Mouse (Mus musculus): ENCODE measurements around the gene Il21r. TPM values are rescaled to one million over a fixed set of nuclear protein-coding genes. Genes with fewer than 3 reads are reported as not detected.

Gene Il21r
- total RNA-seq, 2 experiments from 2014 or later, result 0.40 to 0.74 TPM

DNA sequence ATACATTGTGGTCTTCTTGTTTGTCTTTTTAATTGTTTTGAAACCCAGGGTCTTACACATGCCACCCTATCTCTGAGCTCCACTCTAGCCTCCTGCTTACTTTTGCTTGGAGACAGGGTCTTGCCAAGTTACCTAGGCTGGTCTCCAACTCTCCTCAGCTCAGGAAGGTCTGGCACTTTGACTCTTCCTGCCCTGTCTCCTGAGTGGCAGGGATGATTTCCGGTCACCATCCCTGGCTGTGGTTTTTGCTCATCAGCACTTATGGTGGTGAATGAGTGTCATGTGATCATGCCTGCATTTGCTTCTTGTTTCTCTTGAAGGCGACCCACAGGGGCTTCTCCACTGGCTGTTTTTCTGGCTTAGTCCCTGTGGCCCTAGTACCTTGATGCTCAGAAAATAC lies 29.4 kb upstream of the Il21r start:
- DNase-seq (ENCODE audit: low spot score in 2 of 2), result no peak

DNA sequence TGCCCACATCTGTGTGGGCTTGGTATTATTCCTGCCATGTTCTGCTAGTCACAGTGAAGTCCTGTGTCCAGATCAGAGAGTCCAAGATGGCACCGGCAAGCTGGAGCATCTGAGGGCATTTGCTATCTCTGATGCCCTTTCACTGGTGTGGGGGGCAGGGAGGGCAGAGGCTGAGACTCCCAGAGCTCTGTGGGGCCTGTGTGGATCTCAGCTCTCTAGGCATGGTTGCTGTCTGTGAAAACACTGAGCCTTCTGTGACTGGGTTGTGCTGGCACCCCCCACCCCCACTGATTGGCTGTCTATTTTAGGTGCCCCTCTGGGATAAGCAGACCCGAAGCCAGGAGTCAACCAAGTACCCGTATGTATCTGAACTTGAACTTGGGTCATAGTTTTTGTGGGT lies 28.4 kb upstream of the Il21r start:
- no peak for DNase-seq (ENCODE audit: low spot score in 2 of 2)

DNA sequence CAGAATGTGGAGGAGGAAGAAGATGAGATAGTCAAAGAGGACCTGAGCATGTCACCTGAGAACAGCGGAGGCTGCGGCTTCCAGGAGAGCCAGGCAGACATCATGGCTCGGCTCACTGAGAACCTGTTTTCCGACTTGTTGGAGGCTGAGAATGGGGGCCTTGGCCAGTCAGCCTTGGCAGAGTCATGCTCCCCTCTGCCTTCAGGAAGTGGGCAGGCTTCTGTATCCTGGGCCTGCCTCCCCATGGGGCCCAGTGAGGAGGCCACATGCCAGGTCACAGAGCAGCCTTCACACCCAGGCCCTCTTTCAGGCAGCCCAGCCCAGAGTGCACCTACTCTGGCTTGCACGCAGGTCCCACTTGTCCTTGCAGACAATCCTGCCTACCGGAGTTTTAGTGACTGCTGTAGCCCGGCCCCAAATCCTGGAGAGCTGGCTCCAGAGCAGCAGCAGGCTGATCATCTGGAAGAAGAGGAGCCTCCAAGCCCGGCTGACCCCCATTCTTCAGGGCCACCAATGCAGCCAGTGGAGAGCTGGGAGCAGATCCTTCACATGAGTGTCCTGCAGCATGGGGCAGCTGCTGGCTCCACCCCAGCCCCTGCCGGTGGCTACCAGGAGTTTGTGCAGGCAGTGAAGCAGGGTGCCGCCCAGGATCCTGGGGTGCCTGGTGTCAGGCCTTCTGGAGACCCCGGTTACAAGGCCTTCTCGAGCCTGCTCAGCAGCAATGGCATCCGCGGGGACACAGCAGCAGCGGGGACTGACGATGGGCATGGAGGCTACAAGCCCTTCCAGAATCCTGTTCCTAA lies 27.3 kb upstream of the Il21r start:
- DNase-seq (ENCODE audit: low spot score in 2 of 2), result peak in 1 of 2 experiments; percentile 30

DNA sequence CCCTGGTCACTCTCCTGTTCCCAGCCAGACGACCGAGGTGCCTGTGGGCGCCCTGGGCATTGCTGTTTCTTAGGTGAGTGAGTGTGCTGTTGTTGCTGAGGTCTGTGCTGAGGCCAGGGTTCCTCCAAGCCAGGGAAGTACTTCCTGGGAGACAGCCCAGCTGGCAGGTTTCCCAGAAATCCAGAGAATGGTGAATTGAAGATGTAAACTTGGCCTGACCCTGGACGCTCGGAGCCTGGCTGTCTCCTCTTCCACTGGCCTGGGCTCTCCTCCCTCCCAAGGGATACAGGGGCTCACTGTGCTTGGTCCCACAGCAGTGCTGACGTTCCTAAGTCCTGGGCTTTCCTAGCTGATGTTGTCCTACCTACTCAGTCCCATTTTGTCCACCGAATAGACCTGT lies 26.2 kb upstream of the Il21r start:
- DNase-seq (ENCODE audit: low spot score in 2 of 2), result peak; percentile 49 to 50

DNA sequence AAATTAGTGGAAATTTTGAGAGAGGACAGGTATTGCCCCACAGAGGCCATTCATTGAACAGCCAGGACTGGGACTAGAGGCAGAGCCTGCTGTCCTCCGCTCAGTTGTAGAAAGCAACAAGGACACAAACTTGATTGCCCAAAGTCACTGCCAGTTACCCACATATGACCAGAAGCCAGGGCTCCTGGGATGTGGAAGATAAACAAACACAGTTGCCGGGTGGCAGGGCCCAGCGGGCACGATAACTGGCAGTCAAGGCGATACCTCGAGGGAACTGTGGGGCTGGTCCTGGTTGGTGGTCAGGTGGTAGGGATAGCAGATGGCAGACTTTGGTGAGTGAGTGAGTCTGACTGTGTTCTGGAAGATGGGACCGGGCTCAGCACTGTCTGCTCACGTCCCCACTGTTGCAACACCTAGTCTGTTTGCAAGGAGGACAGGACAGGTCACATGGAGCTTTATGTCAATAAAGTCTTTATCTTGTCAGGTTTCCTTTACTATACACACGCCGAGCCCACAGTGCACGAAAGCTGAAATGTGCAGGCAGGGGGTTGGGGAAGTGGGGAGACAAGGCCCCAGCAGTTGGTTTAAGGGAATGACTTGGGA lies 25.6 kb upstream of the Il21r start:
- DNase-seq (ENCODE audit: low spot score in 2 of 2), result peak in 1 of 2 experiments; percentile 23

DNA sequence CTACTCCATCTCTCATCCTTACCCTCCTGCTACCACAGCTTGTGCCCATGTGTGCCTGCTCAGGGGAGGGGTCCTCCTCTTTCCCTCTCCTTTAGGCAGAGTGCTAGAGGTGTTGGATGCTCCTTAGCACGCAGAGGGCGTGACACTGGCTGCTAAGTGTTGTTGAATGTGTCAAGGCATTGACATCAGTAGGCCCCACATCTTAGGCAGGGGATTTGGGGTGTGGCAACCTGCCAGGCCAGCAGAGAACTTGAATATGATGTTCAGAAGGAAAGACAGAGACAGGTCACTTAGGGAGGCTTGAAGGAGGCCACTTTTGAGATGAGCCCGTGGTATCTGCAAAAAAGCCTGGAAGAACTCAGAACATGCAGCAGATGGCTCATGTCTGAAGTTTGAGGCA lies 25.1 kb upstream of the Il21r start:
- DNase-seq (ENCODE audit: low spot score in 2 of 2), result no peak

DNA sequence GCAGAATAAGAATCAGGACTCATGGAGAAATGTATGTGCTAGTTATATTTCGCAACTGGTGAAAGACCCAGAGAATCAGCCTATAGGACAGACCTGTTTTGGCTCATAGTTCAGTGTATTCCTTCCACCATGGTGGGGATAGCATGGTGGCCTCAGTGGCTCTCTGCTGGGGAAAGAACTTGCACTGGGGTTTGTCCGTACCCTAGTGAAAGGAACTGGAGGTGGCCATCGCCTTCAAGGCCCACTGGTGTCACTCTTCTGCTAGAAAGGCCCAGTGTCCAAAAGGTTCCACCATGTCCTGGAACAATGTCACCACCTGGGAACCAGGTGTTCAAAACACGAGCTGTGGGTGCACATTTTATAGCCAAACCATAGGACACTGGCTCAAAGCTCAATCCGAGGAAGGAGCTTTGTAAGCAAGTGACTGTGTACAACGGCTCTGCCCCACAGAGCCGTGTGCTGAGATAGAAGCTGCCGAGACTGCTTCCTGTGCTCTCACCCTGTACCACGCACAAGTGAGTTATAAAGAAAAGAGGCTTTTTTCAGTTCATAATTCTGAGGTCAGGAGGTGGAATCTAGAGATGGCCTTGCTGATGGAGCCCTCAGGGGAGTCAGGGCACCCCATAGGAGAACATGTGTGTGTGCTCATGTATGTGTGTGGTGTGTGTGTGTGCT lies 23.5 kb upstream of the Il21r start:
- no peak for DNase-seq (ENCODE audit: low spot score in 2 of 2)

DNA sequence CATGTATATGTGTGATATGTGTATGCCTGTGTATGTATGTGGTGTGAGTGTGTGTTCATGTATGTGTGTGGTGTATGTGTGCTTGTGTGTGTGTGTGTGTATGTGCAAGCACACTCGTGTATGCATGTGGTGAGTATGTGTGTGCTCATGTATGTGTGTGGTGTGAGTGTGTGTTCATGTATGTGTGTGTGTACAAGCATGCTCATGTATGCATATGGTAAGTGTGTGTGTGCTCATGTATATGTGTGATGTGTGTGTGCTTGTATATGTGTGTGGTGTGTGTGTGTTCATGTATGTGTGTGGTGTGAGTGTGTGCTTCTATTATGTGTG lies 23.0 kb upstream of the Il21r start:
- DNase-seq (ENCODE audit: low spot score in 2 of 2), result no peak

DNA sequence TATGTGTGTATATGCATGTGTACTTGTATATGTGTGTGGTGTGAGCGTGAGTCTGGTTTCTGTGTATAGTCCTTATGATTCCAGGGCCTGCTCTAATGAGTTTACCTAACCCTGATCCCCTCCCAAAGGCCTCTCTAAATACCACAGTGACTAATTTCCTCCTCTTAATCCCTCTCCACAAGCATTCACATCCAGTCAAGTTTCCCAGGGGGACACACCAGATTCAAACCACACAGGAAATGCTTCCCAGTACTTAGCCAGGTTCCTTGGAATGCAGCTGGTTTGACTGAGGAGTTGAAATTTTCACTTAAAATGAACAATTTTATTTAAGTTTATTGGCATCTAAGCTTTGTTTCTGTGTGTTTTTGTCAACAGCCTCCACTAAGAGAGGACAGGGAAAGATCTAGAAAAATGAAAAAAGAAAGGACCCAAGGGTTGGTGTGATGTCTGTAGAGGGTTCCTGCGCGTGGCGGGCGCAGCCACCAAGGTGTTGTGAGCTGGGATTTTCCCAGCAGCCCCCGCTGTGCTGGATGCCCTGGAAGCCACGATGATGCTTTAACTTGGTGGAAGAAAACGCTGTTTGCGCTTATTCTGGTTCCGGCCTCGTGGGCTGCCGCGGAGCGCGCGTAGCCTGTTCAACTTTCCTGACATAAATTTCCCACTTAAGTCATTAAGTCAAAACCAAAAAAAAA lies 22.5 kb upstream of the Il21r start:
- DNase-seq (ENCODE audit: low spot score in 2 of 2), result no peak

DNA sequence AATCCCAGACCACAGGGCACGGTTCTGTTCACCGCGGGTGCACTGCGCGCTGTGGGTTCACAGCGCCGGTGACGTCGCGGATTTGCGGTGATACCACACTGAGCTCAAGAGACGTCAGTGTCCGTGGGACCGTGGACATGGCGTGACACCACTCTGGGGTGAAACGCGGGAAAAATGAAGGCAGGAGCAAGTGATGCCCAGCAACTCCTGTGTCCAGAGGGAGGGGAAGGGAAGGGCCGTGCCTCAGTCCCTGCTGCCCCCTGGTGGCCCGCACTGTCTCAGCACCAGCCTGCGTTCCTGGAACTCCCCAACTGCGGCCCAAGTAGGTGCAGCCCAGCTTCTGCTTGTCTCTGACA lies 21.9 kb upstream of the Il21r start:
- peak; percentile 90 to 91 for DNase-seq (ENCODE audit: low spot score in 2 of 2)

DNA sequence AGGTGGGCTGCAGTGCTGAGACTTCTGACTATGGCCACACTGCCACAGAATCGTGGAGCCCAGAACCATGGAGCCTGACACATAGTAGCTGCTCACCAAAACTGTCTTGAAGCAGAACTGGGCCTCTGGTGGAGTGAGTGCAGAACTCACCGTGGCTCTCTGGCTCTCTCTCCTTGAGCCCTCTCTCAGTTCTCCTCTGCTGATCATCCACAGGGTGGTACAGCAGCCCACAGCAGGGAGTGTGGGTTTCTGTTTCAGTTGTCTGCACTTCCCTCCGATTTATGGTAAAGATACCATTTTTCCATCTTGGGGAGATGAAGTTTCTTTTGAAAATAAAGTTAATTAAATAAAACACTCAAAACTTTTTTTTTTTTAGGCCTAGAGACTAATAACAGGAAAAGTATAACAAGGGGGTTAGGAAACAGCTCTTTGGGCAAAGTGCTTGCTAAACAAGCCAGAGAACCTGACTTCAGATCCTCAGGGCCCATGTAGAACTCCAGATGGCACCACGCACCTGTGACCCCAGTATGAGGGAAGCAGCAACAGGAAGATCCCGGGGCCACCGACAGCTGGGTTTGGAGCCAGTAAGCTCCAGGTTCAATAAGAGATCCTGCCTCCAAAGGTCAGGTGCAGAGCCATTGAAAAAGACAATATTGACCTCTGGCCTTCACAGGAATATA lies 19.8 kb upstream of the Il21r start:
- no peak for DNase-seq (ENCODE audit: low spot score in 2 of 2)

DNA sequence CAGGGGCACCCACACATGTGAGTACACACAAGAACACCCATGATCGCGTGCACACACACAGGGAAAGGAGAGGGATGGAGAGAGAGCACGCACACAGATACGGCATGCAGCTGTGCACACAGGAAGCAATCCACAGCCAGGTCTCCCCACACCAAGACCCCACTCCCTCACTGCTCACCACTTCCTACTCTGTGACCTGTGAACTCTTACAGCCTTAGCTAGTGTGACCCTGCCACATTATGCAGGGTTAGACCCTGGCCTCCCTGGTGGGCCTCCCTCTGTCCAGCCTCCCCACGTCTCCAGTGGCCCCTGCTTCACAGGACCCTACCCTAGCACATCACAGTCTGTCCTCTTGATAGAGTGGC lies 19.2 kb upstream of the Il21r start:
- no peak for DNase-seq (ENCODE audit: low spot score in 2 of 2)

DNA sequence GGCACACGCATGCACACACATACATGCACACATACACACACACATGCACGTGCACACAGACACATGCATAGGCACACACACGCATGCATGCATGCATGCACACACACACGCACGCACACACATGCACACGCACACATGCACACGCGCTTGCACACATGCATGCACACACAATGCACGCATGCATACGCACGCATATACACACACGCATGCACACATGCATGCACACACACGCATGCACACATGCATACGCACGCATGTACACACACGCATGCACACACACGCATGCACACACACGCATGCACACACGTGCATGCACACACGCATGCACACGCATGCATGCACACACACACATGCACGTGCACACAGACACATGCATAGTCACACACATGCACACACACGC lies 16.9 kb upstream of the Il21r start:
- no peak for DNase-seq (ENCODE audit: low spot score in 2 of 2)

DNA sequence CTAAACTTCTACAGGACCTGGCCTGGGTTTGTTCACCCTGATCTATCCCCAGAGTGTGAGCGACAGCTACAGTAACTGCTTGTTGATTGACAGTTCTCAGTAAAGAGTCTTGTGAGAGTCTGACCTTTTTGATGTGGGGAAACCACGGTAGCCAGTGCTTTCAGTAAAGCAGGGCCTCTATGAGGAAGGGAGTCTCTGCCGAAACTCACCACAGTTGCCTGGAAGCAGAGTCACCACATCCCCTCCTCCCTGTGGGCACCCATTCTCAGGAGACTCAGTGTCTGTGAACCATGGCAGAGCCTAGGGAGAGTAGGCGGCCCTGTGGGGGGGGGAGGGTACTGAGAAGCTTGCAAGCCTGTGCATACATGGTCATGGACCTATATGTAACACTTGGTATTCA lies 14.5 kb upstream of the Il21r start:
- DNase-seq (ENCODE audit: low spot score in 2 of 2), result no peak

DNA sequence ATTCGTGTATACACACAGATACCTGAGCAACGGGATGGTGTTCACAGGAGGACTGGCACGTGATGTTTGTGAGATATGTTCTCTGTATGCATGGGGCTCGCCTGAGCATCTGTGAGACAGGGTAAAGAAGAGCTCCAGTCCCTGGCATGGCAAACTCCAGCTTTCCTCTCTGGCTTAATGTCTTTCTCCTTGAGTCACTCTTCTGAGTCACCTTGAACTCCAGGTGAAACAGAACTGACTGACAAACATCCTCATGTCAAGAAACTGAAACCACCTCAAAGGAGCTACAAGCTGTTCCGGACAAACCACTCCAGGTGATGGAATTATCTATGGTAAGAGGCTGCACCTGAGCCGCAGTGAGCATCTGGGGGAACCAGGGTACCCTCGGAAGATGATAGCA lies 13.3 kb upstream of the Il21r start:
- DNase-seq (ENCODE audit: low spot score in 2 of 2), result no peak

DNA sequence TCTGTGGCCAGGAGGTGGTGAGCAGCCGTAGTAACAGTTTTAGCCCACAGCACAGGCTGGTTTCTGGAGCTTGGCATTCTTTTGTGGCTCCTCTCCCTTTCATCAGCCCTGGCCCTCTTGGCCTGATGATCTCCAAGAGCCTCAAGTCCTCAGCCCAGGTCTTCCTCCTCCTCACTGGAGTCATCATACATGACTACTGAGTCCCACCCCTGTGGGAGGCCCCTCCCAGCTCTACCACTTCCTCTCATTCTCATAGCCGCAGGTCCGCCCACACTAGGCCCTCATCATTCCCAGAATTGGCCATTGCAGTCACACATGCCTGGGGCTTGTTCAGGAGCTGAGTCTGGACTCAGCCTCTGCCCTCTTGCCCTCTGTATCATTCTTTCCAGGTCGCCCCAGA lies 9.4 kb upstream of the Il21r start:
- DNase-seq (ENCODE audit: low spot score in 2 of 2), result no peak

DNA sequence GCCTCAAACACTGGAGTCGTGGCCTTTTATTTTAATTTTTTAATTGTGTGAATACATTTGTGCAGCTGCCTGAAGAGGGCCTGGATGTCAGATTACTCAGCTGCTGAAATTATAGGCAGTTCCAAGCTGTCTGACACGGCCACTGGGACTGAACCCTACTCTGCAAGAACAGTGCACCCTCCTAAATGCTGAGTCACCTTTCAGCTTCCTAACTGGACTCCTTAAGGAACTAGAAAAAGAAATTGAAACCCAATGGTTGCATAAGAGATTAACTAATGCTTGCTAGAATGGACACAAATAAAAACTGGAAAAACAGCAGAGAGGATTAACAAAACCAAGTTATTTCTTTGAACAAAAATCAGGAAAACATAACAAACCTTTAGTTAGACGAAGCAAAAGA lies 6.8 kb upstream of the Il21r start:
- DNase-seq (ENCODE audit: low spot score in 2 of 2), result no peak

DNA sequence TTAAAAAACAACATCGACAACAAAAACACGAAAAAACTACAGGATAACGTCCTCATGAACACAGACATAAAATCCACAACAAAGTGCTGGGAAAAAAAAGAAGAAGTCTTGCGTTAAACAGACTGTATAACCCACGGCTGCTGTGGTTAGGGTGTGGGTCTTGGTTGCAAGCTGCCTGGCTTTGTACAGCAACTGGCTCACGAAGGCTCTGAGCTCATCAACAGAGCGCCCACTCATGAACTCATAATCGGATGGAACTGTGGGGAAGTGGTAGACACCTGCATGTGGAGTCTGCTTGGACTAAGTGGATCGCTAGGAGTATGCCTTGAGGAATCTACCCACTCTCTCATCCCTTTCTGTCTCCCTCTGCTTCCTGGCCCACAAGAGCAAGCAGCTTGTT lies 6.1 kb upstream of the Il21r start:
- DNase-seq (ENCODE audit: low spot score in 2 of 2), result no peak

DNA sequence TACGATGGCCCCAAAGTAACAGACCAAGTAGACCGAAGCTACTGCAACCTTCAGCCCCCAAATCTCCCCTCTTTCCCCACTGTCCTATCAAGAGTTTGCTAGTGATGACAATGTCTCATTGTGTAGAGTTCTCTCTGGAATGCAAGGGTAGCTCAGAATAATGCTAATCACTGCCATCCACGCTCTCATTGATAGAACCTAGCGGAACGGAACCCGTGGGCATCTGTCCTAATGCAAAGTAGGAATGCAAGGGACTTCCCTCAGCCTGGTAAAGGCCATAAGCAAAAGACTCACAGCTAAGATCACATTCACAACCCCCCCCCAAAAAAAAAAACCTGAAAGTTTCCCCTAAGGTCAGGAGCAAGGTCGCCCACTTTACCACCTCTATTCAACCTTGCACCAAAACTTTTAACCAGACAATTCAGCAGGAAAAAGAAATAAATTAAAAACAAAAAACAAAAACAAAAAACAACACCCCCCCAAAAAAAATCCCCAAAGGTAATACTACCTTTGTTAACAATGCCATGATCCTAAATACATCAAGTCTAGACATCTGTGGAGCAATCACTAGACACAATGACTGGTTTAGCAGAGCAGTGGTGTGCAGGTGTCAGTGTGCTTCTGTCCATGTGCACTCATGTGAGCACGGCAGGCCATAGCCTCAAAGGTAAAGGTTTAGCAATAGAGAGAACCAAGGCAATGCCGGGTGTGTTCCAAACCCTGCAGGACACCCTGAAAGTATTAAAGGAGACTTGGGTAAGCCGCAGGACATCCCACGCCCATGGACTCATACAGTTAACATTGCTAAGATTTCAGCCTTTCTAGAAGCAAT lies 5.5 kb upstream of the Il21r start:
- no peak for DNase-seq (ENCODE audit: low spot score in 2 of 2)

DNA sequence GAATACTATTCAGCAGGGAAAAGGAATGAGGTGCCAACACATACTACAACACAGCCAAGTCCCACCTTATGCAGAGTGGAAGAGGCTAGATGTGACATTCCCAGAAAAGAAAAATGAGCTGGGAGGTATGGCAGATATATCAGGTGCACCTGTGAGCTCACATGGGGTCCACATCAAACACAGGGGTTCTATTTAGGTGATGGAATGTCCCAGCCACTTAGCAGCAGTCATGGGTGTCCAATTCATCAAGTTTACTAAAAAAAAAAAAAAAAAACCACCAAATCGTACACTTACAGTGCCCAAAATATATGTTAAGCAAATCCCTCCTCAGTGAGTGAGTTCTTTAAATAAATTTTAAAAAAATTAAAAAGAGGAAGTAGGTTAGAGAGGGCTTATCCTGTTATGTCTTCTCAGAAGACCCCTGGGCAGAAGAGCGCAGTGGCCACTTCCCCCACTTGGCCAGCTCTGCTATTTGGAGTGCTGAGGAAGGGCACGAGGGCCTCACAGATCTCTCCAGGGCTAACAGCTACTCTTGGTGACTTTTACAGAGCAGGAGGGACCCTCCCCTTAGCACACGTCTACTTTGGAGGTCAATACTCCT lies 3.8 kb upstream of the Il21r start:
- DNase-seq (ENCODE audit: low spot score in 2 of 2), result no peak

Measured in adrenal gland, adult 18-20 months (tissue).